Mouse (Mus musculus) kidney, postnatal 0 days (tissue): Measurements from ENCODE around the gene Carmil1. TPM values are rescaled to one million over a fixed set of nuclear protein-coding genes. Genes with fewer than 3 reads are reported as not detected.

Experiments
- ATAC-seq: fragments of 200-750 bp; cut with Nextera tagmentation; replicated peaks from 2 replicates; pipeline ENCODE4 v1.8.0; 2017; ENCODE audit warnings: low read depth, moderate number of reproducible peaks, moderate TSS enrichment, moderate library complexity; ENCODE audit not compliant: low FRiP score
- DNase-seq: peaks from one replicate; pipeline ENCODE4 v3.0.0-alpha.2; 2016; ENCODE audit warnings: low spot score
- H3K27ac ChIP-seq: fragments of 300-500 bp; sonication (generic); 2 replicates; pipeline ENCODE4 v1.5.1; 2014; ENCODE audit warnings: mild to moderate bottlenecking
- H3K27me3 ChIP-seq: fragments of 300-500 bp; sonication (generic); 2 replicates; pipeline ENCODE4 v1.6.1; 2014; ENCODE audit warnings: low read length, mixed read lengths; ENCODE audit not compliant: insufficient read depth
- H3K36me3 ChIP-seq: fragments of 300-500 bp; sonication (generic); 2 replicates; pipeline ENCODE4 v1.6.1; 2014; ENCODE audit warnings: low read length, mixed read lengths; ENCODE audit not compliant: insufficient read depth
- H3K4me1 ChIP-seq: fragments of 300-500 bp; sonication (generic); replicated peaks from 2 replicates; pipeline ENCODE4 v1.6.1; 2014; ENCODE audit warnings: antibody characterized with exemption, low read length, mixed read lengths; ENCODE audit not compliant: insufficient read depth
- H3K4me2 ChIP-seq: fragments of 300-500 bp; sonication (generic); 2 replicates; pipeline ENCODE4 v1.6.1; 2014; ENCODE audit warnings: mild to moderate bottlenecking, low read length, moderate library complexity, mixed read lengths
- H3K4me3 ChIP-seq: fragments of 300-500 bp; sonication (generic); replicated peaks from 2 replicates; pipeline ENCODE4 v1.5.1; 2014; ENCODE audit warnings: low read depth, low read length
- H3K9ac ChIP-seq: fragments of 300-500 bp; sonication (generic); 2 replicates; pipeline ENCODE4 v1.6.1; 2014; ENCODE audit warnings: low read depth, low read length
- H3K9me3 ChIP-seq: fragments of 300-500 bp; sonication (generic); replicated peaks from 2 replicates; pipeline ENCODE4 v1.6.1; 2016; ENCODE audit warnings: low read length, inconsistent platforms, mixed read lengths
- CTCF ChIP-seq: IDR thresholded peaks from 2 replicates; pipeline ENCODE4 v1.5.1; 2016; ENCODE audit warnings: antibody characterized with exemption, low read depth, mild to moderate bottlenecking, moderate library complexity
- WGBS: fragments of 180-500 bp; shearing (Covaris S2); extraction: QIAGEN DNeasy Blood & Tissue Kit; methylation state at CpG from one replicate; pipeline ENCODE4 v1.1.7; 2014; 5-methylcytosine and 5-hydroxymethylcytosine counted together
- polyA plus RNA-seq: library from polyadenylated mRNA; unstranded; fragments of >200 nt; fragmentation: Nextera tagmentation; extraction: Ambion mirVana; gene quantifications from 2 replicates; pipeline ENCODE4 v1.2.1, GENCODE M21; 2015

The Carmil1 gene
- polyA plus RNA-seq, 1 experiment from 2014 or later, result 35.4 TPM

- H3K27ac ChIP-seq, result no peak overlapping the region
- H3K9me3 ChIP-seq, result no peaks in the 10 kb centered on the region
- H3K4me2 ChIP-seq, result no peak overlapping the region
- H3K27me3 ChIP-seq, result no peaks in the 10 kb centered on the region
- ATAC-seq, result no peak
- H3K9ac ChIP-seq, result no peak overlapping the region
- no peak for TF ChIP-seq CTCF
- no peaks in the 10 kb centered on the region for H3K36me3 ChIP-seq
- WGBS, result 69% methylated on average over 2 of the region's 2 CpGs
- no peak for DNase-seq
- no peak overlapping the region for H3K4me3 ChIP-seq
- H3K4me1 ChIP-seq, result no peaks in the 10 kb centered on the region
Measured at GRCm38 (mm10) chr13:24001797-24002196, 278.8 kb downstream of the Carmil1 start.

DNA sequence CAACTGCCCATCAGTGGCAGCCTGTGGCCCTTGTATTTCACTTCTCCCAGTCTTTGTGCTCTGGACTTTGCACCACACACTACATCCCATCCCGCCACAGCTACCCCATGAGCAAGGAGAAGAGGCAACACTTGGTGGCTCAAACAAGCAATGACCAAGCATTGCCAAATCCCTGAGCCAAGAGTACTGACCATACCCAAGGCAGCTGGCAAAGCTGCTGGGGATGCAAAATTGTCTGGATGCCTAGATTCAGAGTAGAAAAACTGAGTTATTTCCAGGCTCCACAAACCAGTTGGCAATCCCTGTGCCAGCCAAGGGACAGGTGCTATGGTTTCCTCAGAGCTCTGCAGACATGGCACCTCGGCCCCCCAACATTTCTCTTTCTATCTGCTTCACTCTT is 279.5 kb downstream of the Carmil1 start:
- no peak overlapping the region for H3K4me2 ChIP-seq
- no peaks in the 10 kb centered on the region for H3K27me3 ChIP-seq
- DNase-seq (no peak), ATAC-seq (no peak)
- no peaks in the 10 kb centered on the region for H3K4me1 ChIP-seq
- WGBS, result 87% methylated on average over 2 of the region's 2 CpGs
- no peak overlapping the region for H3K9ac ChIP-seq
- H3K9me3 ChIP-seq, result no peaks in the 10 kb centered on the region
- no peak for TF ChIP-seq CTCF
- no peak overlapping the region for H3K27ac ChIP-seq
- no peaks in the 10 kb centered on the region for H3K36me3 ChIP-seq
- no peak overlapping the region for H3K4me3 ChIP-seq

GRCm38 (mm10) chr13:23998826-23999225 is 281.8 kb downstream of the Carmil1 start:
- WGBS, result 89% methylated on average over 2 of the region's 2 CpGs
- no peak for TF ChIP-seq CTCF
- Histone ChIP-seq H3K27me3 (0 out of 2 replicates have a peak, but pooled peaks cover 2% of the 10 kb centered on the region), H3K9me3 (no peaks in the 10 kb centered on the region), H3K4me2 (no peak overlapping the region), H3K36me3 (no peaks in the 10 kb centered on the region), H3K9ac (no peak overlapping the region), H3K27ac (no peak overlapping the region), H3K4me1 (no peaks in the 10 kb centered on the region; the same call in 1 of the 2 replicates), H3K4me3 (no peak overlapping the region)
- no peak for DNase-seq
- no peak for ATAC-seq

- no peak for TF ChIP-seq CTCF
- DNase-seq (no peak), ATAC-seq (no peak)
- H3K4me1 ChIP-seq, result no peaks in the 10 kb centered on the region; the same call in 1 of the 2 replicates
- 57% methylated on average over 3 of the region's 3 CpGs for WGBS
- H3K27me3 ChIP-seq, result 0 out of 2 replicates have a peak, but pooled peaks cover 2% of the 10 kb centered on the region
- no peaks in the 10 kb centered on the region for H3K36me3 ChIP-seq
- no peaks in the 10 kb centered on the region for H3K9me3 ChIP-seq
- no peak overlapping the region for H3K4me3 ChIP-seq
- H3K4me2 ChIP-seq, result no peak overlapping the region
- H3K9ac ChIP-seq, result no peak overlapping the region
- no peak overlapping the region for H3K27ac ChIP-seq
Measured at GRCm38 (mm10) chr13:23994756-23995155, 285.8 kb downstream of the Carmil1 start.

DNA sequence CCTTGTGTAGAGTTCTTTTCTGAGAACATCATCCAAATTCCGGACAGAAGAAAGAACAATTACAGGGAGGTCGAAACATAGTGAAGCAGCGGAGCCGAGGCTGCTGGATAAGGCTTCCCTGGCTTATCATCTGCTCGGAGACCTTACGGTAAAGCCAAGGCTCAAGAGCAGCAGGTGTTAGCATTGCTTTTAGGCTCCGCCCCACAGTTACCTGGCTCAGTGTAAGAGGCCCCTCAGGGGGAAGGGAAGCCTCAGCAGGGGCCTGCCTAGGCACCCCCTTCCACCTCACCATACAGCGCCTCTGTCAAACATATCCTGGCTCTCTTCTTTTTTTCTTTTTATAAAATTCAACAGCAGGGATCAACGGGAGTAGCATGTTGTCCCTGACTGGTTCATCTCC is 286.6 kb downstream of the Carmil1 start:
- Histone ChIP-seq H3K4me3 (no peak overlapping the region), H3K4me1 (no peaks in the 10 kb centered on the region; the same call in 1 of the 2 replicates), H3K27ac (no peak overlapping the region), H3K4me2 (no peak overlapping the region), H3K36me3 (no peaks in the 10 kb centered on the region), H3K9ac (no peak overlapping the region), H3K27me3 (0 out of 2 replicates have a peak, but pooled peaks cover 2% of the 10 kb centered on the region), H3K9me3 (no peaks in the 10 kb centered on the region)
- TF ChIP-seq CTCF, result no peak
- 19% methylated on average over 9 of the region's 9 CpGs for WGBS
- no peak for DNase-seq
- no peak for ATAC-seq

- Histone ChIP-seq H3K27me3 (0 out of 2 replicates have a peak, but pooled peaks cover 2% of the 10 kb centered on the region), H3K4me2 (no peak within 1 kb of the TSS), H3K4me3 (no peak within 1 kb of the TSS), H3K9me3 (no peaks in the 10 kb centered on the region), H3K9ac (no peak within 1 kb of the TSS), H3K36me3 (no peaks in the 10 kb centered on the region), H3K27ac (no peak within 1 kb of the TSS), H3K4me1 (no peaks in the 10 kb centered on the region; the same call in 1 of the 2 replicates)
- WGBS, result 0% methylated on average over 20 of the region's 20 CpGs
- DNase-seq (peak; percentile 90), ATAC-seq (peak; percentile 54)
- peak; percentile 15; the same call in 1 of the 2 replicates for TF ChIP-seq CTCF
Measured at GRCm38 (mm10) chr13:23990928-23991327, 289.7 kb downstream of the Carmil1 start, which contains the start of gene Scgn. Gene Scgn (minus strand): TSS chr13:23991214.

DNA sequence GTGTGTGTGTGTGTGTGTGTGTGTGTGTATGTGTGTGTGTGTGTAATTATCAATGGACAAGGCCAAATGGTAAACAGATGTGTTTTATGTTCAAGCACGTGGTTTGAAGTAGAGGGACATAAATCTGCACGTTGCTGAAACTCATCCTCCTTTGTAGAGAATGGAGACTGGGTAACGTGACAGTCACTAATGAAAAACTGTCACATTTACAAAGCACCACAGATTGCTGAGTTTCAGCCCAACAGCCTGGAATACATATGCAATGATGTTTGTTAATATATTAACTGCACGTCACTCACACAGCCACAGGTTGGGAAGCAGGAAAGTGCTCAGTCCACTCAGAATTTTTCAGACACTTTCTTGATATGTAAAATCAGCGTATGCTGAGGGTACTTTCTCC is 290.1 kb downstream of the Carmil1 start:
- no peak for TF ChIP-seq CTCF

More for the DNA sequence above, 290.1 kb downstream of the Carmil1 start:
- no peak for DNase-seq
- Histone ChIP-seq H3K9me3 (no peaks in the 10 kb centered on the region), H3K27me3 (0 out of 2 replicates have a peak, but pooled peaks cover 2% of the 10 kb centered on the region), H3K27ac (no peak overlapping the region), H3K4me1 (no peaks in the 10 kb centered on the region; the same call in 1 of the 2 replicates), H3K9ac (no peak overlapping the region), H3K4me2 (no peak overlapping the region), H3K4me3 (no peak overlapping the region), H3K36me3 (no peaks in the 10 kb centered on the region)
- no peak for ATAC-seq
- 26% methylated on average over 5 of the region's 5 CpGs for WGBS
